Mouse (Mus musculus) bone marrow, adult 2 months (tissue): Measurements from ENCODE around the gene Mogs.

ENCODE experiments used
- CTCF ChIP-seq: fragments of 200-500 bp; IDR thresholded peaks from 2 replicates; pipeline ENCODE4 v1.5.1; 2011; ENCODE audit warnings: low read length, control low read depth; ENCODE audit not compliant: control insufficient read depth, insufficient read depth
- POLR2A ChIP-seq: fragments of 200-500 bp; IDR thresholded peaks from 2 replicates; pipeline ENCODE4 v1.6.1; 2011; ENCODE audit warnings: low read depth, mild to moderate bottlenecking, control low read depth, low read length, borderline replicate concordance; ENCODE audit not compliant: control insufficient read depth

- TF ChIP-seq CTCF (peak; percentile 72), POLR2A (peak; percentile 52; the same call in 1 of the 2 replicates)
Observed at GRCm38 (mm10) chr6:83101316-83101687, 14.0 kb upstream of the Mogs start, which contains the start of the genes Ccdc142 and Gm42688.
